Mouse (Mus musculus): ENCODE measurements around the gene Arhgap15. TPM values are rescaled to one million over a fixed set of nuclear protein-coding genes. Genes with fewer than 3 reads are reported as not detected.

Arhgap15 gene
- polyA plus RNA-seq, 1 experiment from 2014 or later = 1.0 TPM

GRCm38 (mm10) chr2:44147486-44147885 lies 398.9 kb downstream of the Arhgap15 start:
- DNase-seq (ENCODE audit: low spot score) (peak; percentile 83), ATAC-seq (replicated peaks; ENCODE audit: low FRiP score, low read depth) (no peak)
- Histone ChIP-seq H3K9me3 (replicated peaks; ENCODE audit: low read length) (no peaks in the 10 kb centered on the region), H3K27me3 (ENCODE audit: insufficient read depth, low read length) (no peaks in the 10 kb centered on the region), H3K4me2 (ENCODE audit: low read length) (no peak overlapping the region), H3K36me3 (ENCODE audit: insufficient read depth, low read length) (no peaks in the 10 kb centered on the region), H3K4me1 (replicated peaks; ENCODE audit: insufficient read depth, low read length) (no peaks in the 10 kb centered on the region), H3K27ac (peak overlapping the region; percentile 75), H3K4me3 (replicated peaks; ENCODE audit: low read depth, low read length) (no peak overlapping the region), H3K9ac (ENCODE audit: low read depth, low read length) (no peak overlapping the region)
- 56% methylated on average over 5 of the region's 5 CpGs for WGBS
- TF ChIP-seq CTCF (IDR thresholded peaks at IDR 0.05; ENCODE audit: low read depth) = no peak

- Histone ChIP-seq H3K36me3 (ENCODE audit: insufficient read depth, low read length) (no peaks in the 10 kb centered on the region), H3K4me2 (ENCODE audit: low read length) (peak overlapping the region; percentile 13; the same call in 1 of the 2 replicates), H3K4me1 (replicated peaks; ENCODE audit: insufficient read depth, low read length) (no peaks in the 10 kb centered on the region), H3K27ac (peak overlapping the region; percentile 75), H3K9ac (ENCODE audit: low read depth, low read length) (no peak overlapping the region), H3K9me3 (replicated peaks; ENCODE audit: low read length) (no peaks in the 10 kb centered on the region), H3K4me3 (replicated peaks; ENCODE audit: low read depth, low read length) (no peak overlapping the region), H3K27me3 (ENCODE audit: insufficient read depth, low read length) (no peaks in the 10 kb centered on the region)
- ATAC-seq (replicated peaks; ENCODE audit: low FRiP score, low read depth) (no peak), DNase-seq (ENCODE audit: low spot score) (peak; percentile 42)
- no peak for TF ChIP-seq CTCF (IDR thresholded peaks at IDR 0.05; ENCODE audit: low read depth)
- 44% methylated on average over 7 of the region's 7 CpGs for WGBS
Observed at GRCm38 (mm10) chr2:44147971-44148370, 399.3 kb downstream of the Arhgap15 start.

- Histone ChIP-seq H3K9ac (ENCODE audit: low read depth, low read length) (no peak overlapping the region), H3K4me1 (replicated peaks; ENCODE audit: insufficient read depth, low read length) (no peaks in the 10 kb centered on the region), H3K4me3 (replicated peaks; ENCODE audit: low read depth, low read length) (no peak overlapping the region), H3K9me3 (replicated peaks; ENCODE audit: low read length) (no peaks in the 10 kb centered on the region), H3K36me3 (ENCODE audit: insufficient read depth, low read length) (no peaks in the 10 kb centered on the region), H3K27me3 (ENCODE audit: insufficient read depth, low read length) (no peaks in the 10 kb centered on the region), H3K4me2 (ENCODE audit: low read length) (peak overlapping the region; percentile 13; the same call in 1 of the 2 replicates), H3K27ac (peak overlapping the region; percentile 75)
- ATAC-seq (replicated peaks; ENCODE audit: low FRiP score, low read depth) = no peak
- WGBS = 64% methylated on average over 7 of the region's 7 CpGs
- DNase-seq (ENCODE audit: low spot score) = peak; percentile 67
- 0 out of 2 replicates have a peak, but pooled peaks have one; percentile 5 for TF ChIP-seq CTCF (IDR thresholded peaks at IDR 0.05; ENCODE audit: low read depth)
Observed at GRCm38 (mm10) chr2:44148550-44149100, 400.0 kb downstream of the Arhgap15 start.

- no peak overlapping the region for H3K27ac ChIP-seq
- no peak overlapping the region for H3K4me3 ChIP-seq (replicated peaks; ENCODE audit: low read depth, low read length)
- H3K27me3 ChIP-seq (ENCODE audit: insufficient read depth, low read length) = no peaks in the 10 kb centered on the region
- no peak overlapping the region for H3K4me2 ChIP-seq (ENCODE audit: low read length)
- no peaks in the 10 kb centered on the region for H3K9me3 ChIP-seq (replicated peaks; ENCODE audit: low read length)
- H3K9ac ChIP-seq (ENCODE audit: low read depth, low read length) = no peak overlapping the region
- no peak for TF ChIP-seq CTCF (IDR thresholded peaks at IDR 0.05; ENCODE audit: low read depth)
- no peak for ATAC-seq (replicated peaks; ENCODE audit: low FRiP score, low read depth)
- H3K36me3 ChIP-seq (ENCODE audit: insufficient read depth, low read length) = no peaks in the 10 kb centered on the region
- no peak for DNase-seq (ENCODE audit: low spot score)
- no peaks in the 10 kb centered on the region for H3K4me1 ChIP-seq (replicated peaks; ENCODE audit: insufficient read depth, low read length)
- WGBS = 88% methylated on average over 1 of the region's 1 CpGs
Observed at GRCm38 (mm10) chr2:44152301-44152700, 403.7 kb downstream of the Arhgap15 start.

GRCm38 (mm10) chr2:44160358-44160757 lies 411.7 kb downstream of the Arhgap15 start:
- Histone ChIP-seq H3K36me3 (ENCODE audit: insufficient read depth, low read length) (no peaks in the 10 kb centered on the region), H3K27ac (no peak overlapping the region), H3K4me3 (replicated peaks; ENCODE audit: low read depth, low read length) (no peak overlapping the region), H3K4me1 (replicated peaks; ENCODE audit: insufficient read depth, low read length) (no peaks in the 10 kb centered on the region), H3K4me2 (ENCODE audit: low read length) (no peak overlapping the region), H3K27me3 (ENCODE audit: insufficient read depth, low read length) (no peaks in the 10 kb centered on the region), H3K9ac (ENCODE audit: low read depth, low read length) (no peak overlapping the region), H3K9me3 (replicated peaks; ENCODE audit: low read length) (no peaks in the 10 kb centered on the region)
- ATAC-seq (replicated peaks; ENCODE audit: low FRiP score, low read depth) (no peak), DNase-seq (ENCODE audit: low spot score) (no peak)
- WGBS = 46% methylated on average over 4 of the region's 4 CpGs
- no peak for TF ChIP-seq CTCF (IDR thresholded peaks at IDR 0.05; ENCODE audit: low read depth)

- Histone ChIP-seq H3K4me3 (replicated peaks; ENCODE audit: low read depth, low read length) (no peak overlapping the region), H3K27ac (no peak overlapping the region), H3K36me3 (ENCODE audit: insufficient read depth, low read length) (no peaks in the 10 kb centered on the region), H3K4me2 (ENCODE audit: low read length) (no peak overlapping the region), H3K9ac (ENCODE audit: low read depth, low read length) (no peak overlapping the region), H3K4me1 (replicated peaks; ENCODE audit: insufficient read depth, low read length) (no peaks in the 10 kb centered on the region), H3K27me3 (ENCODE audit: insufficient read depth, low read length) (no peaks in the 10 kb centered on the region), H3K9me3 (replicated peaks; ENCODE audit: low read length) (no peaks in the 10 kb centered on the region)
- 51% methylated on average over 3 of the region's 3 CpGs for WGBS
- ATAC-seq (replicated peaks; ENCODE audit: low FRiP score, low read depth) (no peak), DNase-seq (ENCODE audit: low spot score) (no peak)
- no peak for TF ChIP-seq CTCF (IDR thresholded peaks at IDR 0.05; ENCODE audit: low read depth)
Observed at GRCm38 (mm10) chr2:44165789-44166188, 417.2 kb downstream of the Arhgap15 start.

GRCm38 (mm10) chr2:44166716-44167115 lies 418.1 kb downstream of the Arhgap15 start:
- H3K27ac ChIP-seq = no peak overlapping the region
- no peaks in the 10 kb centered on the region for H3K4me1 ChIP-seq (replicated peaks; ENCODE audit: insufficient read depth, low read length)
- H3K9me3 ChIP-seq (replicated peaks; ENCODE audit: low read length) = no peaks in the 10 kb centered on the region
- TF ChIP-seq CTCF (IDR thresholded peaks at IDR 0.05; ENCODE audit: low read depth) = no peak
- no peaks in the 10 kb centered on the region for H3K36me3 ChIP-seq (ENCODE audit: insufficient read depth, low read length)
- H3K4me2 ChIP-seq (ENCODE audit: low read length) = no peak overlapping the region
- H3K27me3 ChIP-seq (ENCODE audit: insufficient read depth, low read length) = no peaks in the 10 kb centered on the region
- H3K4me3 ChIP-seq (replicated peaks; ENCODE audit: low read depth, low read length) = no peak overlapping the region
- WGBS = 74% methylated on average over 4 of the region's 4 CpGs
- ATAC-seq (replicated peaks; ENCODE audit: low FRiP score, low read depth) = no peak
- H3K9ac ChIP-seq (ENCODE audit: low read depth, low read length) = no peak overlapping the region
- DNase-seq (ENCODE audit: low spot score) = no peak
